Mouse (Mus musculus) T-helper 17 cell (primary cell): ENCODE data around the gene Otulin.

Experiments used
- in situ Hi-C, 2 experiments: fragments of 300-600 bp; cut with MboI, MseI; formaldehyde crosslinking; loops; 1 replicate in 1 of 2; 2 replicates in 1 of 2; pipeline ENCODE4 v1.15.1; 2025; ENCODE audit warnings: high pct_unique_total_duplicates in 2 of 2

Gene Otulin

DNA sequence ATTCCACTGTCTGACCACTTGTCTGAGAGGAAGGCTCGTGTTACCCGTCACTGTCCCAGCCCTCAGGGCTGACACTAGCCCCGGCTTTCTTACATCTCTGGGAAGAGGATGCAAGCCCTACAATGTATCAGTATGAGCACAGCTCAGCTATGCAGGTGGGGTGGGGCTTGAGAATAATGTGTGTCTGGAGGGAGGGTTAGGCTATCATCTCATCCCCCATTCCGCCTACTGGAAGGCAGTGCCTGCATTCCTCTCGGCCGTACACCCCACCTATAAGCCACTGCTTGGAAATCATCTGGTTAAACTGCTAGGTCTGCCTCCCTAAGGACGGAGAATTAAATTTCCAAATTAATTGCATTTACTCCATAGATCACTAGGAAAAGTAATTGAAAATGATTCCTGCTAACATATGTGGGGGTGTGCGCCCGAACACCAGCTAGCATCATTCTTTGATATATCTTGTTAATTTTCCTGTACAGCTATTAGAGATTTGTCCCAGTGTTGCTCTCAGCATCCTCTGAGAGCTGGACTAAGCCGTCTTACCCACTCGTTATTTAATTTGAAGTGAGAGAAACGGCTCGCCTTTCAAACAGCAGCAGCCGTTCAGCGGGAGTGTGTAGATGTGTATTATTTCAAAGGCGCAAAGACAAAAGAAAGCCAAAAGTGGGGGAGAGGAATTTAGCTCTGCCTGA lies 71.9 kb downstream of the Otulin start:
- in situ Hi-C loops: no loop called here

DNA sequence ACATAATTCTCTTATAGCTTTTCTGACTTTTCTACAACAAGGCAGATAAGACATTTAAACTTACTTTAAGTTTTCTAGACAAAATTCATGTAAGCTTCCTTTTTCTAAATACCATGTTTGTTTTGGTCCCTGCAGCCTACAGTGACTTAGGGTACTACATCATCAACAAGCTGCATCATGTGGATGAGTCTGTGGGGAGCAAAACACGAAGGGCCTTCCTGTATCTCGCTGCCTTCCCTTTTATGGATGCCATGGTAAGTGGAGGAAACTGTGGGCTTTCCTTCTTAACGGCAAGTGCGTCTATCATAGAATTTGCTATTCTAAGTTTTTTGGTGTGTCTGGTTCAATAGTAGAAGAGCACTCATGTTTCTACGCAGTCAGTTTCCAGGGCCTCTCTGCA lies 76.9 kb downstream of the Otulin start:
- in situ Hi-C loops: no loop called here

DNA sequence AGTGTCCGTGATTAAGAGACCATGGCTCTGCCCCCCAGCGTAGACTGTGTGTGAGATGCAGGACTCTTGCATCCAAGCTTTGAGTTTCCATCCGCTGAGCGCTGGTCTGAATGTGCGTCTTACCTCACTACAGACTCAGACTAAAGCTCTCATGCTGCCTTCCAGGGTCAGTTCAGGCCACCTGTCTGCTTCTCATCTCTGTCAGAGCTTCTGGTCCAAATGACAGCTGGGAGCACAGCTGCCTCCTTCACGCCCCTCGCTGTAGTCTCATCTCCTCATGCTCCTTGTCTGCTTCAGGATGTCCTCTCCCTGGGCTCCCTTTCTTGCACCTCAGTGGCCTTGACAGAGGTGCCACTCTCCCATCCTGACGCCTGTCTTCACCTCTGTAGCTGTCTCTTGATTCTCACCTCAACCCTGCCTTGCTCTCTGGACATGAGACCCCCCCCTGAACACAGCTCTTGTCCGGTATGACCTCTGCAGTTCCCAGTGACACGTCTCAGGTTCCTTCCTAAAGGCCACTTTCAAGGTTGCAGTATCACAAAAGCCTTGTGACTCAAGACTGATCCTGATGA lies 78.3 kb downstream of the Otulin start:
- in situ Hi-C loops: no loop called here

DNA sequence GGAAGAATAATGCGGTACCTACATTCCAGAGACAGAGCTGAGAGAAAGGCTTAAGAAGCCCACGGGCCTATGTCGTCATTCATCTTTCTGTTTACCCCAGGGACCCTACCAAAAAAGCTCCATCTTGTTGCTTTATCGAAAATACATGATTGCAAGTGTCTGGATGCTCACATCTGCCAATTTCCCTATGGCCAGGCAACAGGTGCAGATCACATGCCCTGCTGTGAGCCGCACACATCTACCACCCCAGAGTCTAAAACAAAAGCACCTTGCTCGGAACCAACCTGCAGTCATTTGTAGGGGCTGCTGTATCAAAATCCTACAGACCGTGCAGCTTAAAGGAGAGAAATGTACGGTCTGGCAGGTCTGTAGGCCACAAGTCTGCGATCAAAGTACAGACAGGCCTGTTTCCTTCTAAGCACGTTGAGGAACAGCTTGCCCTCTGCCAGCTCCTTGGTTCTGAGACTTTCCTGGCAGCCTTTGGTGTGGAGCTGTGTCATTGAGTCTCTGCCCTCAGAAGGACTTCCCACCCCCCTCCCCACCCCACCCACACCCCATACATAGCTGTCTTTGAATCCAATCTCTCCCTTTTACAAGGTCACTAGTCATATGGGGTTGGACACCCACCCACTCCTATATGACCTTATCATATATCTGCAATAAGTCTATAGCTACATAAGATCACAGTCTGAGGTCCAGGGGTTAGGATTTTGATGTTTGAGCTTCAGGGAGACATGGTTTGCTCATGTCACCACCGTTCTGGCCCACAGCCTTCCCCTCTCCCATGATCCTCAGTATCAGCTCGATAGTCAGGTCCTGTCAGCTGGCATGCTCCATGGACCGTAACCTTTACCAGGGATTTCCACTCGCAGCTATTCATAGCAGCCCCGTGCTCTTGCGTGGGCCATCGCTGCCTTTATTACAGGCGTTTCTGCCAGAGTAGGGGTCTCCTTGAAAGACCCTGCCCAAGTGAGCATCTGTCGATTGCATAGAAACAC lies 79.1 kb downstream of the Otulin start:
- in situ Hi-C loops: no loop called here

DNA sequence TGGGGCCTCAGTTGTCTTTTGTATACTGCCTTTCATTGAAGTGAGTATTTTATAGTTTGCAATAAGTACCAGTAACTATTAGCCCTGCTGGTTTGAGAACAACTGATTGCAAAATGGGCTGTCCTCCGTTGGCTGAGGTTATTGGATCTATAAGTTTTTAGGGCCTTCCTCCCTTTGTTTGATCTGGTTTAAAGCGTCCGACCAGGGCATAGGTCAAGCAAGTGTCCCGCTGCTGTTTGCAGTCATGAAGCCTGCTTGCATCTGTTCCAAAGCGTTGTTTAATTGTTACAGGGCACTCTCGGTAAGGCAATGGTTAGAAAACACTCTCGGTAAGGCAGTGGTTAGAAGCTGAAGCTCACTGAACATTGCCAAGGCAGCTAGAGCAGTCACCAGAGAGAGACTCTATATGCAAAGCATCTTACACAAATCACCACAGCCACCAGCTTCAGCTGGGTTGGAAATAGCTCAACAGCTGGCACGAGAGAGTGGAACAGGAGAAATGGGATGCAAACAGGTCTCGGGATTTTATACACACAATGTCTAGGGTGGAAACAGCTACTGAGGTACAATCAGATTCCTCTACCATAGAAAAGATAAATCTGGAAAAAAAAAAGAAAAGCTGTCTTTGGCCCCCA lies 80.0 kb downstream of the Otulin start:
- in situ Hi-C loops: no loop called here

DNA sequence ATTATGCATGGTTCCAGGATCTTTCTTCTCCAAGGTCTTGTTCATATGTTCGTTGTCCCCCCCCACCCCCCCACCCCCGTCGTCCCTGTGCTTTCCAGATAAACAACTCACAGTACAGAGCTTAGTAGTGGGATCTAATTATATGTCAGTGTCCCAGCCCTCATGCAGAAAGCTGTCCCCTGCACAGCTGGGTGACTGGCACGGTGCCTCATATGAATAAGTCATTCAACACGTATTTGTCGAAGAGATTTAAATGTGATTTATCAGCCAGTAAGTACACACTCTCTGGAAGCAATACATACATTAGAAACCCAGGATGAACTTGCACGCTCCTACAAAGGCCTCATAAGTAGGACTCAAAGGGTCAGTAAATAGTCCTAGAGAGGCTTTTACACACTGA lies 80.6 kb downstream of the Otulin start:
- in situ Hi-C loops: no loop called here

DNA sequence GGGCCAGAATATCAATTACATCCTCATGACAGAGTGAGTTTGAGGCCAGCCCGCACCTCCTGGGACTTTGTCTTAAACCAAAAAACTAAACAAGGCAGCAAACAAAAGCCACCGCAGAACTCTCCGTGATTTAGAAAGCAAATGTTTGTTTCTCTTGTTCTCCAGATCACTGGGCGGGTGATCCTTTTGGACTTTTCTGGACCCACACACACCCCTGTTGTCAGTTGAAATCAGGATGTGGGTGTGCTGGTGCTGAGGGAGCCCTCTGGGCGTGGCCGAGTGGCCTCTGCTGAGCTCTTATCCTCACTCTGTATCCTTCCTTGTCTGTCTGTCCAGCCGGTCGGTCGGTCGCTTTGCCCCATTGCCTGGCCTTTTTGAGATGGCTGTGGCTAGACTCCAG lies 81.4 kb downstream of the Otulin start:
- in situ Hi-C loops: no loop called here

DNA sequence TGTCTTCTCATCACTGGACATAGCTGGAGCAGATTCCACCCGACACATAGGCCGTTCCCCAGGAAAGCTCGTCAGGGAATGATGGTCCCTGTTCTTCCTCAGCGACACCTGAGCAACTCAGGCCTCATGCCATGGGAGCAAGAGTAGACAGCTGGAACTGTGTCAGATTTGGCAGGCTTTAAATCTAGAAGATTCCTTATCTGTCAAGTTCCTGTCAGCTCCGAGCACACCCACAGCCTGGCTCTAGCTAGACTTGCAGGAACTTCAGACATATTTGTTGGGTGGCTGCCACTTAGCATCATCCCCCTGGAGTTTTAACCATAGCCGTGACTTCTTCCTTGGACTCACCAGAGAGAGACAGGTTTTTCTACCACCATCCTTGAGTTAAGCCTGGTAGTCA lies 82.4 kb downstream of the Otulin start:
- in situ Hi-C loops: no loop called here

DNA sequence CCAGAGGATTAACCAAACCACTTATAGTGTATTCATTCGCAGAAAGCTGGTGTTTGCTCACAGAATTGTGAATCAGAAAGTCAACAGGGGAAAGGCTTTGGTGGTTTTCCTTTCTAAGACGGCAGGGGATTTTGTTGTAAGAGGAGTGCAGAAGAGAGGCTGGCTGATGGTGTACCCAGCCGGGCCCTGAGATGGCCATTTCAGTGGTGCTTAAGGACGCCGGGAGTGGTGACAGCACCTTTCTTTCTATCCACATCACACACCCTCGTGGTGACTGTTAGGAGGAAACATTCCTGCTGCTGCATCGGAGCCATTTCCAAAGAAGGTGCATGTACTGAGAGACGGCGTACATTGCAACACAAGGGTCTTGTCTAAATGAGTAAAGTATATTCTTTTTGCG lies 85.3 kb downstream of the Otulin start:
- in situ Hi-C loops: no loop called here

DNA sequence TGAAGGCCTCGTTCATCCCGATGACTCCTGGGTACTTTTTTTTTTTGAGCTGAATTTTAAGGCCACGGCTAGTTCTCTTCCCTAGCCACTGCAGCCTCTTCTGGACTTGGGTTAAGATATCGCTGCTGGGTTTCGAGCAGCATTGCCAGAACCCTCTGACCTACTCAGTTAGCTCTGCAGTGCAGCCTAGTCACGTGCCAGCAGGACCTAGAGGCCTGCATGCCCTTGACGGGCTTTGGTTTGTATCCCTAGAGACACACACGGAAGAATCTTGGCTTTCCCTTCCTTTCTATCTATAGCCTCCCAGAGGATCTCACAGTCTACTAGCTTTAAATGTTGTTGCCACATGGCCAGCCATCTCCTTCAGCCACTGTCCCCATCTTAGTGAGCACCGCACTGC lies 90.7 kb downstream of the Otulin start:
- in situ Hi-C loops: no loop called here

DNA sequence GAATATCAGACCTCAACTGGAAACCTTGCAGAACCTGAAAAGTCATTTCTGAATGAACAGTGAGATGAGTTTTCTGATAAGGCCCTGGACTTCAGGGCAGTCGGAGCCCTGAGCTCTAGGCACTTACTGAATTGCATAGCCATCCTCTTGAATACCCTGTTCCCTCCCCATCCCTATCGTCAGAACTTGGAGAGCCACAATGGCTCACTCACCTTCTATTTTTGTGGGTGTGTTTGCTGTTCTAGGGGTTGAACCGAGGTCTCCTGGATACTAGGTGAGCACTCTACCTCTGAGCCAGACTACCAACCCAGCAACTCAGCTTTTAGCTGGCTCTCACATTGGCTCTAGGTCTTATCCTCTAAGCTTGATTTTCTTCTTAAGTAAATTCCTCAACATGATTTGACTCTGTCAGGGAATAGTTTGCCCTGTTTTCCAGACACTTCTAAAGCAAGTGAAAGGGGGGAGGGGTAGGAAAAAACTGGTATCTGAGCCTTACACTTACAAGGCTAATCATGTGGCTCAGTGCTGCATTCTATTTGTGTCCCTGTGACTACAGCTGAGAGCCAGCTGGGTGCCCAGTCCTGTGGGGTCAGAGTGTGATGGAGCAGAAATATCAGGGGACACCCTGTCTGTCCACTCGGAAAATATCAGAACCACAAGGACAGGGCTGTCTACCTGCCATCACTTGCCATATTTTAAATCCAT lies 92.8 kb downstream of the Otulin start:
- in situ Hi-C loops: no loop called here

DNA sequence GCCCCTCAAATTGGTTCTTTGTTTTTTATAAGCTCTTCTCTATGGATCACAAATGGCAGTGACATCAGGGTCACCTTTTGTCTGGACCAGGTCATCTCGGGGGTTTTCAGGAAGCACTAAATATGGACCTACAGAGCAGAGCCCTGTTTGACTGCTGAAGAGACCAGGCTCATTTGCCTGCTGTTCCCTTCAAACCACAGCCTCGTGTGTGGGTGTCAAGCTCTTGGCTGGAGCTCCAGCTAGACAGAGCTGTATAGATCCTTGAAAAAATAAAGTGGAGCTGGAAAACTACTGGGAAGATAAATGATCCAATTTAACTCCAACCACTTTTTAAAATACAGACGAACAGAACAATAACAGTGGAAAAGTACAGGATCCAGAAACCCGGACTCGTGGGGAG lies 93.7 kb downstream of the Otulin start:
- in situ Hi-C loops: no loop called here

DNA sequence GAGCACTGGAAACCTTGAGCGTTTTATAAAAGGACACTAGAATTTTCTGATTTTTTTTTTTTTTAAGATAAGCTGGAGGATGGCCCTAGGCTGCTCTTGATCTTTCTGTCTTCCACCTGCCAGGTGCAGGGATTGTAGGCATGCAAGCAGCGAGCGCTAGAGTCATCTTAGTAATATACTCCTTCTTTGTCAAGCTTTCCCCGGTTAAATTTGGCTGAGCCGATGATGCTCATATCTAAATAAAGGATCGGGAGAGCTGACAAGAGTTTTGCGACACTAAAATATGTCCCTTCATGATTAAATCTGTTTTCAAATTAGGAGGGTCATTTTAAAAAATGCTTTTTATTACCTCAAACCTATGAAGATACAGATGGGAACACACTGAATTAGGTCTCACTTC lies 94.3 kb downstream of the Otulin start:
- in situ Hi-C loops: no loop called here

DNA sequence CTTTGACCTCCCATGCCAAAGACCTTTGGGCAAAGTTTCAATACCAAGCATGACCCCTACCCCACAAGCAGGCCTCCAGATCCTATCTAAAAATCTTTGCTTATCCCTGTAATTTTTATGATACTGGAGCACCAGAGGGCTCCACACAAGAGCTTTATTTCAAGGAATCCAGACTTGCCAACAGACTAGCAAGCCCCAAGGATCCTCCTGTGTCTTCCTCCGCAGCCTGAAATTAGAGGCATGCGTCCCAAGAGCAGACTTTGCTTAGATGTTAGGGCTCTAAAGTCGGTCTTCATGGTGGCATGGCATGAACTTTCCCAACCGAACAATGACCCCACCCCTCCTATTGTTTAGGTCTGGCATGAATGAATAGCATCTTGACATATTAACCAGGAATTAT lies 94.8 kb downstream of the Otulin start:
- in situ Hi-C loops: no loop called here

DNA sequence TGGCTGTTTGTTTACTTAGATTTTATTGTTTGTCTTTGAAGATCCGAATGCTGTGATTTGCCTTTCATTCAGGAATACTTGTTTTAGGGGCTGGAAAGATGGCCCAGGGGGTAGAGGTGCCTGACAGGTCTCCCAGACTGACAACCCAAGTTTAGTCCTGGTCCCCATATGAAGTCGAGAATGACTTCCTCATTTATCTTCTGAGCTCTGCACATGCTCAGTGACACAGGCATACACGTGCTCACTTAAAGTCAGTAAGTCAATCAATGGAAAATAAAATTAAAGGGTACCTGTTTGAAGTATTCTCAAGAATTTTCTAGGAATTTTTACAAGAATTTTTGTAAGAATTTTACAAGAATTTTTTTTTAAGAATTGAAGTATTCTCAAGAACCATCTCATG lies 97.5 kb downstream of the Otulin start:
- in situ Hi-C loops: no loop called here

DNA sequence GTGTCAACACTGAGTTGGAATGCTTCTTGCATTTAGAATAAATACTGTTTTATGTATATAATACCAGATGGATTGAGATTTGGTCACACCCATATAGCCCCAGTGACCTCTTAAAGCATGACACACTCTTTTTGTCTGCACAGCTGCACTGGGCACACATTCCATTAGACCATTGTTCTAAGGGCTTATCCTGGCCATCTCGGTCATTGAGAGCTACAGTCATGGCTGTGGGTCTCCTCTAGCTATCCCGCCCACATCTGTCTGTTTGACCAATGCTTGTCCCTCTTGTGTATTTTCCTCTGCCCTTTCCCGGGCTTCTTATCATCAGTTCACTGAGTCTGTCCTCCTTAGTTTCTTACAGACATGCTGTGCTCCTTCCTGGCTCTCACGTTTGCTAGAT lies 100.5 kb downstream of the Otulin start:
- in situ Hi-C loops: no loop called here

DNA sequence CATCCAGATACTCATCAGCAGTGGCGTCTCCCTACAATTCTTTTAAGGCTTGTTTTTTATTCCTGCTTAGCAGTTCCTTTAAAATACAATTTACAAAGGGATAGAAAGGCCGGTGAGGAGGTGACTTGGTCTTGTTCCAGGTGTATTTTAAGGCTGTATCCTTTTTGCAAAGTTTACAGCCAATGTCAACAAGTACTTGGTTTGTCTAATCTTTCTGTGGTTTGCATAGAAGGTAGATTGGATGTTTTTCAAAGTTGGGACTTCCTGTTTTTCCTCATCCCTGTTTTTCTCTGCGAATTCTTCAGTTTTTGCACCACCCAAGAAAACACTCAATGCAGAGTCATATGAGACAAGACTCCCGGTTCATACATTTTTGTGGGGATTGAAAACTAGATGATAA lies 101.6 kb downstream of the Otulin start:
- in situ Hi-C loops: no loop called here

DNA sequence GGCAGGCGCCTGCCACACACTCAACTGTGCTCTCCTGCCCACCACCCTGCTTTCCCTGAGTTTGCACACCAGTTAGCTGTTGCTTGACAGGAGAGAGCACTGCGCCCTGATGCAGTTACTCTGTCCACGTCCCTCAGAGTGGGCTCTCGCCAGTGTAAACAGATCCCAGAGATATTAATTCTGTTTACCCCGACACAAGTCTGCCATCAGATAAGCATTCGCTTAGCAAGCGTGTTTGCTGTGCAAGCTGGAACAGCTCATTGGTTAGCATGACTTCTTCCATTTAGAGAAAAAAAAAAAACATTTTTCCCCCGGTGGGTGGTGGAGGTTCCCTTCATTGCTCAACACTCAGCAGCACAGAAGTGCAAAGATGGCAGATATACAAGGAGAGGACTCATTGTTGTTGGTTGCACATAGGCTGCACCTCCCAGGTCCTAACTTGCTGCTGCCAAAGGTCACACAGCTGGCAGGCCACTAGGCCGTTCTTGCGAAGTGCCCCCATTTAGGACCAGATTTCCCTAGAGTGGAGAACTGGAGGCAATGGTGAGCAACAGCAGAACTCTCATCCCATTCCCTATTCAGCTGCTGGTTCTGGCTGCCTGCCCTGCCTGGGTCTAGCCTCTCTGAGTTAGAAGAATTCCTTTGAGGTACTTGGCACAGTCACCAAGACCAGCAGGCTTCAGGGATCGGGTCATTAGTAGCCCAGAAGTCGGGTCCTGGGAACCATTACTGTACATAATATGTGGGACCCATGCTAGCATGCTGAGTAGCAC lies 105.1 kb downstream of the Otulin start:
- in situ Hi-C loops: no loop called here

DNA sequence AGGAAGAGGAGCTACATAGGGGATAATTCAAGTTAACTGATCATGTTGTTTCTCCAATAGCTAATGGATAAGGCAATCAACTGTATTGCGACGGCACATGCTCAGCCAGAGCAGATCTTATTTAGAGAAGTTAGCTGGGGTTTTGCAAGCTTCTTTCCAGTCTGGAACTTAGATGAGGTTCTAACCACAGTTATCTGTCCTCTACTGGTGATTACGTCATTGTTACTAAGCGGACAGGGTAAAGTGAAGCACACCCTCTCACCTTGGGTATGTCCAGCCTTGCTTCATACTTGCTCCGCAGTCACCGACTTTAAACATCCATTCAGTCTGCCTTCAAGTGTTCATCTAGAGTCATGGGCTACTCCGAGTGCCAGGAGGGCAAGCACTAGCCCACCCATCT lies 110.6 kb downstream of the Otulin start:
- in situ Hi-C loops: loop anchor here in 1 of 2 experiments (5.0 kb wide), 1 partner anchor 48 kb away; no protein-coding TSS in a partner anchor

DNA sequence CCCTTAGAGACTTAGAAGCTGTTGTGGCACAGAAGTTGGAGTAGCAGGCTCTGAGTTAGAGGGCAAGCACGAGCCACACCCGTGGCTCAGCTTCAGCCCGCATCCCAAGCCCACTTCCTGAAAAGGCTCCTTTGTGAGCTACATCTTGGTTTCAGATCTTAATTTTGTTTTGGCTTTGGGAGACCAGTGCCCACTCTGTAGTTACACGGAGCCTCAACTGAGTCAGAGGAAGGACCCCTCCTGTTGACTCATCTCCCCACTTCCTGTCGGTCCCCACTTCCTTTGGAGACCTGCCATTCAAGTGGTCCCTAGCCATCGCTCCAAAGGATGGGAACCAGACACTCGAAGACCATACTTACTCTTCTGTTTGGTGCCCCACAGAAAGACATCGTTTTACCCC lies 112.5 kb downstream of the Otulin start:
- in situ Hi-C loops: loop anchor here in 1 of 2 experiments (5.0 kb wide), 1 partner anchor 46 kb away; no protein-coding TSS in a partner anchor
